Mouse (Mus musculus): ENCODE measurements at regions not wholly inside any gene's neighbourhood (a gene's known extent, or its start where the extent isn't known, plus 50 kb on each side); places are given as distances from the start of the nearest gene placed in this dataset.
A peak's percentile ranks its signal among the peaks of the same experiment; 100 is the strongest.
"Not testable (repeated sequence)": the region's sequence is repeated elsewhere in the genome, so short reads cannot be mapped to it uniquely, and the experiment has no call there.

DNA sequence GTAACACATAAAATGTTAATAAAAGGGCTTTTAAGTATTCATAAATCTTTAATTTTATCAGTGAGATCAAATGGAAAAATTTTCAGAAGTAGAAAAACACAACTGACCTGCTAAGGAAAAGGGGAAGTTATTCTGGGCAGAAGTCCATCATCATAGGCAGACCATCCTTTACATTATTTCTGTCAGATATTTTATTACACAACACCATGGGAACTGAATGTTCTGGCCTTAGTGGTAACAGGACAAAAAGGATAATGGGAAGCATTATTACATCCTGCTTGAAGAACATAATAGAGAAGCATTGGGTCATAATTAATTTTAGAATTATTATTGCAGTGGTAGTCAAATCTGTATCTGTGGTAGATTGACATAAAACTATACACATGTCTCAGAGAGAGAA, 603.5 kb upstream of the Gje1 start:
- no peak for DNase-seq (ENCODE audit: low read depth, low spot score)

DNA sequence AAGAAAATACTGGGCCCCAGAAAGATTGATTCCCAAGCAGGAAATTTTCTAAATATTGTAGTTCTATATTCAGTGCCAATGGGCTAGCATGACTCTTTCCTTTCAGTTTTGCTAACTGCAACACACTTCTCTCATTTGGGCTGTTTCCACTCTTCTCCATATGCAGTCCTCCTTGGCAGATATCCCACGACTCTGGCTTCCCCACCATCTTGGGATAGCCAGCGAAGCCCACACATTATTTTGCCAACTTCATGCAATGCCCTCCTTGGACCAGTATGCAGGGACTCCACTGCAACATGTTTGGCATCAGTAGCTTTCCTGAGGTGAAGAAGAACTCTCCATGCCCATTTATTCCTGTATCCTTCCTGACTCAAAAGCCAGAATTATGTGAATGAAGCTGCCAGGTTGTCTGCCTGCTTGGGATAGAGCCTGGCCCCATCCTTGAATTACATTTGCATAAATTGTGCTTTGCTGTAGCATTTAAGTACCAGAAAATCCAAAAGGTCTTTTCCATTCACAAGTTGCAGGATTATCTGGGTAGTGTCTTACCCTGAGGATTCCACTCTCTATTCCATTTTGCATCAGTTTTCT, 599.1 kb upstream of the Gje1 start:
- no peak for DNase-seq (ENCODE audit: low read depth, low spot score)

DNA sequence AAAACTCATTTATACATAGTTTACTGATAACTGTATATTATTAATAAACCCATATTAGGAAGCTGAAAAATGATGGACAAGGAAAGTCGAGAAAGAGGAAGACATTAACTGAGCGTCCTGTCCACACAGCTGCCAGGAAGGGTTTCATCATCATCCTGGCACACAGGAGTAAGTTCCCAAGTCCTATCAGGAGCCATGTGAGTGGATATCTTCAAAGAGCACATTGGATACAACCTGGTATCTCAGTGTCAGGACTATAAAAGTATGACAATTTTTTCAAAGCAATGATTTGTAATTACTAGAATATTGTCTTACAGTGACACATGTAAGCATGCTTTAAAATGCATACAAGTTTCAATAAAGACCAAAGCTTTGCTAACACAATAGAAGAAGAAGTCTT, 592.6 kb upstream of the Gje1 start:
- no peak for DNase-seq (ENCODE audit: low read depth, low spot score)

DNA sequence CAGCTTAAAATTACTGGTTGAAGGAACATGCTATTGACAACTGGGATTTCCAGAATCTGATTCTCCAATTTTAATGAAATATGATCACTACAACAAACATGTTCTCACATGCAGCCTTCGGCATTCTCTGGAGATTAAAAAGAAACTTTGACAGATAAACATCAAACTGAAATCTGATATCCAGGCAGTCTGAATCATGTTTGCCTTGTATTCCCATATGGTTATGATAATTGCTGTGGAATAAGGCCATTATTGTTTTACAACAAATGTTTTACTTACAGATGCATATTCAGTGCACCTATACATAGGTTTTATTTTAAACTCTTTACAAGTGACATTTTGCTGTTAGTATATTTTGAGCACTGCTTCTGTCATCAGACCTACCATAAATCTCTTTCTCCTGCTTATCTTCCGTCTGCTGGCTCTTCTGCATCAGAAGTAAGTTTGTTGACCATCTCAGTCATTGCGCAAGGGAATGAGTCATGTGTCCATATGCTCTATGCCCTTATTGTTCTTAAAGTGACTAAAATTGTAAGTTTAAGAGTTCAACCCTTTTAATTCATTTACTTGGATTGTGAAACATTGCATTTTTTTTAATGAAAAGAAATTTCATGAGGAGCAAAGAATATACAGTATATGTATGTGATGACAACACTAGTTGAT, 587.9 kb upstream of the Gje1 start:
- DNase-seq (ENCODE audit: low read depth, low spot score): no peak

DNA sequence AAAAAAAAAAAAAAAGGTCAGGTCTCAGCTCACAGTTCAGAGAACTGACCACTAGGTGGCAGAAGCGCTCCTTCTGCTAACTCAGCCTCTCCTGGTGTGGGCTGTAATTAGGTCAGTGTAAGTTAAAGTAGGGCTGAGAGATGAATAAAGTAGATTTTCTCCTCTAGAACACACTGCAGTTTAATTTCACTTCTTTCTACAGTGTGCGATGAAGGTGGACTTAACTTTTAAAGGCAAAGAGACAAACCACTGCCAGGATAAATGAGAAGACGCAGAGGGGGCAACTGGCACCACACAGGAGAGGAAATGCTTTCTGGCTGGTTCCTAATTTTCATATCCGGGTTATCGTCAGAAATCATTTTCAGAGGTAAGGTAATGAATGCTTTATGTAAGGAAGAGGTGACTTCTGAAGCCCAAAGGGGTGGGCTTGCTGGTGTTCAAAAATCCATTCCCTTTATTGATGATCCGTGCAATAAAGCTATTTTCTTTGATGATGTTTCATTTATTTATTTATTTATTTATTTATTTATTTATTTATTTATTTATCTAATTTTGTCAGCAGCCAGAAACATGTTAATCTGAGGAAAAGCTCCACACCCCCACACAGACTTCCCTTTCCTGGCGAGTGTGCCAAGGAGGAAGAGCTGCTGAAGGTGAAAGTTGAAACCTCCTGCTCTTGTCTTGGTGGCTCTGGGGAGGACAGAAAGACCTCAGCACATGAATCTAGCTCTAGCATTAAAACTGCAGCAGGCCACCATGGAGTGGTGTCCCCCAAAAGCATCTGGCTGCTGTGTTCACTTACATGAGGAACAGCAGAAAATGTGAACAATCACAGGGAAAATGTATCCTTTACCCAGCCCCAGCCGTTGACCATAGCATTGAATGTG, 582.4 kb upstream of the Gje1 start:
- peak; percentile 76 for DNase-seq (ENCODE audit: low read depth, low spot score)

DNA sequence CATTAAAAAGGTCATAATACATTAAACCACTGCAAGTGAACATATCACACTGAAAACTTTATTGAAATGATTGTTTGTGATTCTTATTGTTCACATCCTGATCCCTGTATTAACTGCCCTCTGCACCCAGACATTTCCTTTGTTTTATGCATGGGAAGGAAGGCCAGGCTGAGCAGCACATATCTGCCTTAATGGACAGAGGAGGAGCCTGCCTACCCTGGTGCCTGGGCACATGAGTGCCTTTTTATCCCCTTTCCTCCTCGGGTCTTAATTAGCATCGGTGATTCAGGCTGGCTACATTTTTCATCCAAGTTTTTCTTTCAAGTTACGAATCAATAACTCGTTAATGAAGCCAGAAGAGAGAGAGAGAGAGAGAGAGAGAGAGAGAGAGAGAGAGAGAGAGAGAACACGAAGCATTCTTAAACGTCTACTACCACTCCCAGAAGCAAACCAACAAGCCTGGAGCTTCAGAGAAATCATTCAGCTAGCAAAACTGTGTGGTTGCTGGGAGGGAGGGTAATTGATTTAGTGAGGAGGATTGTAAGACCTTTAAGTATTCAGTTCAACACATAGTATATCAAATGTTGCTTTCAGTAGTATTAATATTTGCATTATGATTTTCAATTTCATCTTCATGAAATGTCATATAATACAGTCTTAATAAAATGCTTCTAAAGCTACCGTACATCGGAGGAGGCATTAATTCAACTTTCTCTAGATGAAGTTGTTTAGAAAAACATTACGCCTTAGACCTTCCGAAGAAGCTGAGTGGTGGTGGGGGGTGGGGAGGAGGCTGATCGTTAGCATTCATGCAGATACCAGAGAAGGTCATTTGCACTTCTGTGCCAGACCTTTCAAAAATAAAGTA, 581.6 kb upstream of the Gje1 start:
- no peak for DNase-seq (ENCODE audit: low read depth, low spot score)

DNA sequence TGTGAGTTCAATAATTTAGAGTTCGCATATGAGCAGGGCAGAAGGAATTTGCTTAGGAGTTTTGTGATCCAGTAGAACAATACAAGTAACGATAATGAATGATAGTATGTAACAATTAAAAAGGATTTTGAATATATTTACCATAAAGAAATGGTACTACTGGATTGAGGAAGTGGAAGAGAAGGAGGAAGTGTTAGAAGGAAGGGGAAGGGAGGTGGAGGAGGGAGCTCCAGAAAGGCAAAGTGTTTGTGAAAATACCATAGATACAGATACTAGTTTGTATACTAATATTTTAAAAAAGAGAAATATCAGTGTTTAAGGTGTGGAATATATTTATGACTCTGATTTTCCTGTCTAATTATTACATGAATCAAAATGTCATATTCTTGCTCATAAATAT, 579.2 kb upstream of the Gje1 start:
- no peak for DNase-seq (ENCODE audit: low read depth, low spot score)

DNA sequence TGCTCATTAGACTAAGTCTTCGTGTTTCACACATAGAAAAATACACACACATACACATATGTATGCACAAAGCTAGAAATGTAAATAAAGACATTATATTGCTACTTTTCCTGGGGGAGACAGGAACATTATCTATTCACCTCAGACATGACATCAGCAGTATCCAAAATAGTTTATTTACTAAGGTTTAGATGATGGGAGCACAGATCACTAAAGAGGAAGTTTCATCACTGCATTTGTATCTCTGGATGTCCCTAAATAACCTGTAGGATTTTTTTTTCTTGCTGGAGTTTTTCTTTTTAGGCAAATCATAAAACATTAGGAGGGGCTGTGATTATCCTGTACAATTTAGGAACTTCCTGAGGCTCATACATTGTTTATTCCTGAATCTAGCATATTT, 576.1 kb upstream of the Gje1 start:
- no peak for DNase-seq (ENCODE audit: low read depth, low spot score)

DNA sequence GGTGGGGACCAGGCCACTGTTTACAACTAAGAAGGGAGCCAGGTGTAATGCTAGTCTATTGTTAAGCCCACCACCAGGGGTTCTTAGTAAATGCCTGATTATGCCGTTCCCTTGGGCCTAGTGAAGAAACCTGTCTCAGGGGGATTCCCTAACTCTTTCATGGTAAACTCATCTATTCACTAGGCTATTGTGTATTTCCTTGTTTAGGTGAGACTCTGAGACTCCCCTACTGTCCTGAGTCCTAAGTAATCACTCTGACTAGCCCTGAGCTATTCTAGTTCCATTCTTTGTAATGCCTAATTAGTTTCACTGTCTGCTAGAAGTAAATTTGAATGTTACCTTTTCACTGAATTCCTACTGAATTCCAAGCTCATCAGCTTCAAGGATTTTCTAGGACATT, 545.3 kb upstream of the Gje1 start:
- DNase-seq (ENCODE audit: low read depth, low spot score): peak; percentile 91

DNA sequence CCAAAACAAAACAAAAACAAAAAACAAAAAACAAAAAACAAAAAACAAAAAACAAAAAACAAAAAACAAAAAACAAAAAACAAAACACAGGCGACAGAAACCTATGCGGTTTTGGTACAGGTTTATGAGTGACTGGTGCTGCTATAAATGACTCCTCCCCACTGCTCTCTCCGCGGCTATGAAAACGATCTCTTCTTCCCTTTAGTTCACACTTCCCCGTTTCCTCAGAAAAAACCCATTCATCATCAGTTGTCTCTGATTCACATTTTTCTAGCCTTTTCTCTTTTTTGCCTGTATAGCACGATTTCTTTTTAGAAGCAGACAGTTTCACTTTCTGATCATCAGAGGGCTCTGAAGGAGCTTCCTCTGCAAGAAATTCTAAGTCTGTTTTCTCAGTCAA, 544.3 kb upstream of the Gje1 start:
- DNase-seq (ENCODE audit: low read depth, low spot score): not testable (repeated sequence)

DNA sequence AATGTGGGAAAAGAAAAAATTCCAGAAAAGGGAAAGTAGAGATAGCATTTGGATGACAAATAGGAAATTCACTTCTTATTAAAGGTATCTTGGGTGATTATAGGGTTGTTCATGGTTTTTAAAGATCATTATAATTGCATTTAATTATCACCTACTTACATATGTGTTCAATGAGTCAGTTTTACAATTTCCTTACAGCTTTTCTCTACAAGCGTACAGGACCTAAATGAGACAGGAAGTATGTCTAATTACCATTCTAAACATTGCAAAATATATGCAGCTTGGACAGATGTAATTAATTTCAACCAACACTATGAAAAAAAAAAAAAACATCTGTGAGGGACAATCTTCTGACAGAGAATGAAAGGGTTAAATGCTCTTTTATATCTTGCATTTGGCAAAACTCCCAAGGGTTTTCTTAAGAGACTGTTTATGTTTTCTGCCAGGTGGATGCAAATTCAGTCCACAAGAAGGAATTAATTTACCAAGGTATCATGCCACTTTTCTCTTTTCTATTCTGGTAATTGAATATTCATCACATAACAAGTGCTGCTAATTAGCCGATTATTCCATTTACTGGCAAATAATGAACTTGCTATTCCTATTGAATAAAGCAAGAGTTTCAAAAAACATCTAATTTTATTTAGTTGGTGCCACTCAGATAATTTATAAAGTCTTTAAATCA, 531.5 kb upstream of the Gje1 start:
- no peak for DNase-seq (ENCODE audit: low read depth, low spot score)

DNA sequence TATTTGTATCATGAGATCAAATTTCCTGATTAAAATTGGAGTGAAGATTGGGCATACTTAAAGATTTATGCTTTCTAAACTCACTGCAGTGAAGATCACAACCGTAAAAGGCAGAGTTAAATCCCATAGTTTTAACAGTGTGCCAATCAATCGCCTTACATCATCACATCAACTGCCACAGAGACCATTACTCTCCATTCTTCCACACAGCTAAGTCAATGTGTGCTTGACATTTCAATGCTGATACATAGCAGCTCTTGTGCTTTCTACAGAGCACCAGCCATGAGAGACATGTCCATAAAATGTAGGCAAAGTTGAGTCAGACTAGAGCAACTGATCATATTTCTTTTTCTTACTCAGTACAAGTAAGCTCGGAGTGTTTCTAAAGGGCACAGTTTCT, 530.9 kb upstream of the Gje1 start:
- no peak for DNase-seq (ENCODE audit: low read depth, low spot score)

DNA sequence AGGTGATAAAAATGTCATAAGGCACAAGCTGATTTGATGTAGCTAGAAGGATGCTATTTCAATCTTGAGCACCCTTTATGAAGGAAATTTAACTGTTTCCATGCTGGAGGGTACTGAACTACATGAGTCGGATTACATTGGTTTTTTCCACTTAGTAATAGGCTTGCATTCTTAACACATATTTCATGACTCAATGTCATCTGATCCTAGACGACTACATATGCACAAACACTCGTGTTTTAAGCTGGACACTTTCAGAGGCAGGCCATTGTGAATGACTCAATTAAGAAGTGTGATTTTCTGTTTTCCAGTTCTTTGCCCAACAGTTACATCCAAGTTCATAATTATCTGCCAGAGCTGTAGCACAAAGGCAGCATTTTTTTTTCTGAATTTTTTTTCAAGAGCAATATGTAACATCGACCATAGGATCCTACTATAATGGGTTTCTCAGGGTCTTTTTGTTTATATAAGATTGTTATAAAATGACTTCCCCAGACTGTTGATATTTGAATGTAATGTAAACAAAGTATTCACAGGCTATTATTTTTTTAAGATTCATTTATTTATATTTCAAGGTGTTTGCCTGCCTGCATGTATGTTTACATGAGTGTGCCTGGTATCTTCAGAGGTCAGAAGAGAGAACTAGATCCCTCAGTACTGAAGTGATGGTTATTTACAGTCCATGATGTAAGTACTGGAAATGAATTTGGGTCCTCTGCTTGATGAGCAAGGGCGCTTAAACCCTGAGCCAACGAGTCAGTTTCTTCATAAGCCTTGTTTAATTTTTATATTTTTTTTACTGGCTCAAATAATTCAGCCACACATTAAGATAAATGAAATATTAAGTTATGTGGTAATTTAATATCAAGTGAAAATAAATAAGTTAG, 526.6 kb upstream of the Gje1 start:
- no peak for DNase-seq (ENCODE audit: low read depth, low spot score)

DNA sequence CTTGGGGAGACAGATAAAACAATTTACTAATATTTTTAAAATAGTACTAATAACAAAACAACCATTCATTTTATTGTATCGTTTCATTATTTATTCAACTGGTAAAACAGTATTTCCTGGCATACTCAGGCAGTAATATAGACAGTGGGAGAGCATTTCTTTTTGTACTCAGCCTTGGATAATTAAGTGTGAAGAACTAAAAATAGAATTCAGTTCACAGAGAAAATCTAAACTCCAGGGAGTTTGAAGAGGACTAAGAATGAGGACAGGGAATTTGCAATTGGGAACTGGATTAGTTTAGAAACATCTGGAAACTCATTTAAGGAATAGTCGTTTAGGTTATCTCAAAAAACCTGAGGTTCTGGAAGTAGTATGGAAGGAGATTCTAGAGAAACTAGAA, 525.4 kb upstream of the Gje1 start:
- DNase-seq (ENCODE audit: low read depth, low spot score): no peak

DNA sequence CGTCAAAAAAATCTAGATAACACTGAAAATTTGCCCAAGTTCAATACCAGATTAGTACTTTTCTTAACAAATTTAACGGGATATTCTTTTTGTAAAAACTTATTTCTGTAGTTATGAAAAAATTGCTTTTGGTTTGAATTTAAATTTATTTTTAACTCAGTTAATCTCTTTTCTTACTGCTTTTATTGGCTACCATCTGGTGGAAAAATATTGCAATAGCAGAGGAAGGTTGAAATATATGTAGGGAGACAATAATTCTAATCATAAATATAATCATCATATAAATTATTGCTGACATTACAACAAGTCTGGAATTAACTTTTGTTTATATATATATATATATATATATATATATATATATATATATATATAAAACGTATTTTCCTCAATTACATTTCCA, 500.9 kb upstream of the Gje1 start:
- DNase-seq (ENCODE audit: low read depth, low spot score): no peak

DNA sequence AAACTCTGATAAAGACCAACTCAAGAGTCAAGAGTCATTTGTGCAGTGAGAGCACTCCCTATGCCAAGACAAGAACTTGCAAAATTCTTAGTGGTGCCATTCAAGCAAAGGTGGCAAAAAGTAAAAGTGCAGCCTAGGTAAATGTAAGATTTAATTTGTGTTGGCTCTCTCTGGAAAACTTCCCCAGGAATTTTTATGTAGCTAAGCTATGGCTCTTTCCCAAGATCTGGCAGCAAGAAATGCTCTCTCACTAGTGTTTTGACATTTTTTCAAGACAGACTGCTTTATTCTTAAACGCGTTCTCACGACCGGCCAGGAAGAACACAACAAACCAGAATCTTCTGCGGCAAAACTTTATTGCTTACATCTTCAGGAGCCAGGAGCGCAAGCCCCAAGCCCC, 461.6 kb upstream of the Gje1 start:
- no peak for DNase-seq (ENCODE audit: low read depth, low spot score)

DNA sequence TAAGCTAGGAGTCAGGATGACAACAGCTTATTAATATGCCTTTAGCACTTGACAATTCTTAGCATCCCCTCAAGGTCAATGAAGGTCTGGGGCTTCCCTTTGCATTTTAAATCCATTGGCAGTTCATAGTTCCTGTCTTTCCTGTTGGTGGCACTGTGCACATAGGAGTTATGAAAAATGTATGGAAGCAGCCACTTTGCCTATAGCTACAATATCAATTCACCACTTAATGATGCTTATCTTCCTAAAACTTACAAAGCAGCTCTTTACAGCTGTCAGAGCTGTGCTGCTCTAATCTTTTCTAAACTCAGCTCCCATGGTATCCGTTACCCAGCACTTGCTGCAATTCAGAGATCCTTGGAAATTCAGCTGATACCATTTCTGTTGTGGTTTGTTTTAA, 456.4 kb upstream of the Gje1 start:
- DNase-seq (ENCODE audit: low read depth, low spot score): no peak

DNA sequence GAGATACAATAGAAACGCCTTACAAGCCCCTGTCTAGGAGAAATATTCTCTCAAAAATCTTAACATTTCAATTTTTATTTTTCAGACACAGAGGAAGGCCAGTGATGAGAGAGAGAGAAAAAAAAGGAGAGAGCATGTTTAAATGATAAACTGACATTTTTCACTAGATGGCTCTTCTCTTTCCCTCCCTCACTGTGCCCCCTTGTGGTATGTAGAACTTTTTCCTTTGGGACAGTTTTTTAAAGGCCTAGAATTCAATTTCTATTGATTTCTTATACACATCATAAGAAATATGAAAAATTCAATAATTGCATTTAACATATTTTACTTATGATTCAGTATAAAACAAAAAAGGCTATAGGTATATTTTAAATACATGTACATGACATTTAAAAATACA, 454.5 kb upstream of the Gje1 start:
- no peak for DNase-seq (ENCODE audit: low read depth, low spot score)

DNA sequence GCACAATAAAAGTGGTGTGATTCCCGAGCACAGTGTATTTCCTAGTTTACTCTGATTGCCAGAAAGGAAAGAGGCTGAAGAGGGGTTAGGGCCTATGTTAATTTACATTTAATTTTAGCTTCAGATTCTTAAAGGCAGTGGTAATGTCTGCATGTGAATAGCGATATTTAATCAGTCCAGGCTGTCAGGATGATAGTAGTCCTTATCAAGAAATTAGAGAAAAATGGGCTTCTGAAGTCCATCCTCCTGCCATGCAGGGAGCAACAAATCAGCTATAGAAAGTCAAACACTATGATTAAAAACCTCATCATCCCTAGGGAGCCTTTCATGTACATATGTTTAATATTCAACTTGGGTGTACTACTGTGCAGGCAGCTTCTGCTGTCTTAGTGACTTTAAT, 422.7 kb upstream of the Gje1 start:
- no peak for DNase-seq (ENCODE audit: low read depth, low spot score)

Measured in ES-CJ7 (cell line).